Mouse (Mus musculus) heart, adult 18-20 months (tissue): ENCODE data around the gene Thbs4. TPM values are rescaled to one million over a fixed set of nuclear protein-coding genes. Genes with fewer than 3 reads are reported as not detected.

Source experiments
- DNase-seq, 2 experiments: peaks; one replicate each; pipeline ENCODE4 v3.0.0; 2021 to 2022; ENCODE audit warnings: mixed read lengths in 1 of 2
- total RNA-seq, 2 experiments: library from RNA; stranded (reverse); gene quantifications; 2 replicates each; pipeline ENCODE4 v1.2.3; 2021

Thbs4 gene
- total RNA-seq, 2 experiments from 2014 or later = 4.5 to 5.3 TPM

GRCm38 (mm10) chr13:92760519-92760918 lies 34.1 kb downstream of the Thbs4 start:
- no peak for DNase-seq

- peak in 1 of 2 experiments; percentile 25 for DNase-seq
Observed at GRCm38 (mm10) chr13:92759096-92759495, 35.5 kb downstream of the Thbs4 start.

GRCm38 (mm10) chr13:92757972-92758585 lies 36.5 kb downstream of the Thbs4 start:
- no peak for DNase-seq

- peak in 1 of 2 experiments; percentile 18 for DNase-seq
Observed at GRCm38 (mm10) chr13:92755036-92755435, 39.6 kb downstream of the Thbs4 start.

- DNase-seq = no peak
Observed at GRCm38 (mm10) chr13:92753676-92754075, 40.9 kb downstream of the Thbs4 start.

GRCm38 (mm10) chr13:92751726-92752565 lies 42.7 kb downstream of the Thbs4 start:
- peak; percentile 80 to 85 for DNase-seq

- DNase-seq = peak; percentile 53 to 82
Observed at GRCm38 (mm10) chr13:92750976-92751518, 43.6 kb downstream of the Thbs4 start.

- no peak for DNase-seq
Observed at GRCm38 (mm10) chr13:92743337-92743736, 51.3 kb downstream of the Thbs4 start.

GRCm38 (mm10) chr13:92742886-92743285 lies 51.7 kb downstream of the Thbs4 start:
- no peak for DNase-seq

- peak; percentile 37 to 47 for DNase-seq
Observed at GRCm38 (mm10) chr13:92740671-92741270, 53.8 kb downstream of the Thbs4 start.

- no peak for DNase-seq
Observed at GRCm38 (mm10) chr13:92739858-92740257, 54.8 kb downstream of the Thbs4 start.

- DNase-seq = no peak
Observed at GRCm38 (mm10) chr13:92738821-92739220, 55.8 kb downstream of the Thbs4 start.

GRCm38 (mm10) chr13:92736516-92737300 lies 57.9 kb downstream of the Thbs4 start:
- DNase-seq = no peak

GRCm38 (mm10) chr13:92735693-92736092 lies 58.9 kb downstream of the Thbs4 start:
- DNase-seq = no peak

- DNase-seq = no peak
Observed at GRCm38 (mm10) chr13:92733741-92734140, 60.9 kb downstream of the Thbs4 start.

GRCm38 (mm10) chr13:92733252-92733651 lies 61.4 kb downstream of the Thbs4 start:
- DNase-seq = peak; percentile 21 to 44

GRCm38 (mm10) chr13:92732836-92733235 lies 61.8 kb downstream of the Thbs4 start:
- no peak for DNase-seq

- DNase-seq = peak in 1 of 2 experiments; percentile 50
Observed at GRCm38 (mm10) chr13:92731811-92732210, 62.8 kb downstream of the Thbs4 start.

- DNase-seq = peak; percentile 45 to 47
Observed at GRCm38 (mm10) chr13:92729811-92730210, 64.8 kb downstream of the Thbs4 start.

GRCm38 (mm10) chr13:92722389-92722788 lies 72.2 kb downstream of the Thbs4 start:
- no peak for DNase-seq

- DNase-seq = no peak
Observed at GRCm38 (mm10) chr13:92721006-92721405, 73.6 kb downstream of the Thbs4 start.
